Mouse (Mus musculus) midbrain, embryonic 12.5 days (tissue): ENCODE results near the gene Hip1r. TPM values are rescaled to one million over a fixed set of nuclear protein-coding genes. Genes with fewer than 3 reads are reported as not detected.
A peak's percentile ranks its signal among the peaks of the same experiment; 100 is the strongest.

Experiments
- ATAC-seq: fragments of 200-750 bp; cut with Nextera tagmentation; 2 replicates; pipeline ENCODE4 v1.8.0; 2017; ENCODE audit warnings: low read depth, moderate TSS enrichment, moderate library complexity; ENCODE audit not compliant: low FRiP score
- H3K27ac ChIP-seq: fragments of 300-500 bp; sonication (generic); replicated peaks from 2 replicates; pipeline ENCODE4 v1.5.1; 2016; ENCODE audit warnings: mild to moderate bottlenecking
- H3K27me3 ChIP-seq: fragments of 300-500 bp; sonication (generic); 2 replicates; pipeline ENCODE4 v1.6.1; 2016; ENCODE audit warnings: mild to moderate bottlenecking
- H3K36me3 ChIP-seq: fragments of 300-500 bp; sonication (generic); 2 replicates; pipeline ENCODE4 v1.6.1; 2016
- H3K4me1 ChIP-seq: fragments of 300-500 bp; sonication (generic); 2 replicates; pipeline ENCODE4 v1.6.1; 2016
- H3K4me2 ChIP-seq: fragments of 300-500 bp; sonication (generic); replicated peaks from 2 replicates; pipeline ENCODE4 v1.6.1; 2016; ENCODE audit warnings: mild to moderate bottlenecking, moderate library complexity
- H3K4me3 ChIP-seq: fragments of 300-500 bp; sonication (generic); 2 replicates; pipeline ENCODE4 v1.5.1; 2016; ENCODE audit warnings: mild to moderate bottlenecking
- H3K9ac ChIP-seq: fragments of 300-500 bp; sonication (generic); replicated peaks from 2 replicates; pipeline ENCODE4 v1.6.1; 2016; ENCODE audit warnings: mild to moderate bottlenecking, moderate library complexity
- H3K9me3 ChIP-seq: fragments of 300-500 bp; sonication (generic); 2 replicates; pipeline ENCODE4 v1.6.1; 2016; ENCODE audit warnings: mild to moderate bottlenecking
- WGBS: fragments of 180-500 bp; shearing (Covaris S2); methylation state at CpG from one replicate; pipeline ENCODE4 v1.1.7; 2016; 5-methylcytosine and 5-hydroxymethylcytosine counted together
- polyA plus RNA-seq: library from polyadenylated mRNA; unstranded; fragments of >200 nt; fragmentation: Nextera tagmentation; extraction: Ambion mirVana; gene quantifications from 2 replicates; pipeline ENCODE4 v1.2.1, GENCODE M21; 2016

Hip1r gene
- polyA plus RNA-seq, 1 experiment from 2014 or later: 13.9 TPM

DNA sequence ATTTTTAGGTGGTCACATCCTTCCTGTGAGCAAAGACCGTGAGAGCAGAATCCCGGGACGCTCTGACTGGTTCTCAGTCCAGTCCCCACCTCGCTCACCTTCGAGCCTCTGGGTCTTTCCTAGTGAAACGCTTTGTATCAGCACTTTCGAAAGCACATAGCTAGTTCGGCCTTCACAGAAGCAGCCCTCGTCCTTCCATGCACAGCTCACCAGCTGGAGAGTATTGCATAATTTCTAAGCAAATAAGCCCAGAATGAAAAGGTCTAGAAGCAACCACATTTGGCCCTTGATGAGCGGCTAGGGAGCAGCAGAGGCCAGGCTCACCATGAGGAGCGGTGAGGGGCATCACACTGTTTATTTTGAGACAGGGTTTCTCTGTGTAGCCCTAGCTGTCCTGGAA is 47.7 kb downstream of the Hip1r start:
- H3K4me3 ChIP-seq: no peak overlapping the region
- H3K4me1 ChIP-seq: peaks cover 83% of the 10 kb centered on the region
- no peak for ATAC-seq
- 0 out of 2 replicates have a peak, but pooled peaks cover 12% of the 10 kb centered on the region for H3K36me3 ChIP-seq
- H3K27ac ChIP-seq: 0 out of 2 replicates have a peak overlapping the region, but pooled peaks have one; percentile 20
- H3K9me3 ChIP-seq: no peaks in the 10 kb centered on the region
- WGBS: 91% methylated on average over 11 of the region's 11 CpGs
- no peak overlapping the region for H3K4me2 ChIP-seq
- H3K27me3 ChIP-seq: no peaks in the 10 kb centered on the region
- H3K9ac ChIP-seq: no peak overlapping the region

DNA sequence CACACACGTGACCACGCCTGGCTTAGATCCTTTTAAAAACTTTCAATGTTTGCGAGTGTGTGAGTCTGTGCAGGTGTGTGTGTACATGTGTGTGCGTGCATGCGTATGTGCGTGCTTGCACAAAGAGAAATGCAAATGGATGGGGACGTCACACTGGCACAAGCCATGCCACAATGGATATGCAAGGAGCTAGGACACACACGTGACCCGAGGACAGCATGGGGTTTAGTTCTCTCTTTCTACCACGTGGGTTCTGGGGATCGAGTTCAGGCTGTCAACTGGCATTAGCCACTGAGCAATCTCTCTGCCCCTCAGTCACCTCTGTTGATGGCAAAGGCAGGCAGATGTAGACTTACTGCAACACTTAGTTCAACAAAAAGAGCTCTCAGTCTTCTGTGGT is 48.3 kb downstream of the Hip1r start:
- H3K9me3 ChIP-seq: no peaks in the 10 kb centered on the region
- H3K9ac ChIP-seq: no peak overlapping the region
- H3K36me3 ChIP-seq: 0 out of 2 replicates have a peak, but pooled peaks cover 12% of the 10 kb centered on the region
- ATAC-seq: no peak
- H3K27ac ChIP-seq: no peak overlapping the region
- 70% methylated on average over 11 of the region's 11 CpGs for WGBS
- H3K4me1 ChIP-seq: peaks cover 83% of the 10 kb centered on the region
- H3K4me3 ChIP-seq: no peak overlapping the region
- no peak overlapping the region for H3K4me2 ChIP-seq
- H3K27me3 ChIP-seq: no peaks in the 10 kb centered on the region

DNA sequence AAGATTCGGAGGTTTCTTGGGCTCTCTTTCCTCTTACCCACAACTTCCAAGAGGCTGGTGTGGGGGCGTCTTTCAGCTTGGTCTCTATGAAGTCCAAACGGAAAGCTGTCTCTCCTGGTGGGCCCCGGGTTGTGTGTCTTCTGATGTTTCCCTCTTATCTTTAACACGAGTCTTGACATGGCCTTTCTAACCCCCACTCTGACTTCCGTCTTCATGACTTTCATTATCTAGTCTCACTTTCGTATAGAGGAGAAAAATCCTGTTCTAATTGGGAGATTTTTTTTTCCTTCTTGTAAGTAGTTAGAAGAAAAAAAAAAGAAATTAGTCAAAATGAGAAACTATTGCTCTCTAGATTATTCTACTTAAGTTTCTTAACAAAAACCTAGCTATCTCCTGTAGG is 48.9 kb downstream of the Hip1r start:
- H3K4me2 ChIP-seq: no peak overlapping the region
- no peak overlapping the region; the same call in 1 of the 2 replicates for H3K27ac ChIP-seq
- H3K27me3 ChIP-seq: no peaks in the 10 kb centered on the region
- H3K9ac ChIP-seq: no peak overlapping the region
- H3K4me3 ChIP-seq: no peak overlapping the region
- peaks cover 83% of the 10 kb centered on the region for H3K4me1 ChIP-seq
- no peak for ATAC-seq
- no peaks in the 10 kb centered on the region for H3K9me3 ChIP-seq
- WGBS: 85% methylated on average over 7 of the region's 7 CpGs
- 0 out of 2 replicates have a peak, but pooled peaks cover 12% of the 10 kb centered on the region for H3K36me3 ChIP-seq

DNA sequence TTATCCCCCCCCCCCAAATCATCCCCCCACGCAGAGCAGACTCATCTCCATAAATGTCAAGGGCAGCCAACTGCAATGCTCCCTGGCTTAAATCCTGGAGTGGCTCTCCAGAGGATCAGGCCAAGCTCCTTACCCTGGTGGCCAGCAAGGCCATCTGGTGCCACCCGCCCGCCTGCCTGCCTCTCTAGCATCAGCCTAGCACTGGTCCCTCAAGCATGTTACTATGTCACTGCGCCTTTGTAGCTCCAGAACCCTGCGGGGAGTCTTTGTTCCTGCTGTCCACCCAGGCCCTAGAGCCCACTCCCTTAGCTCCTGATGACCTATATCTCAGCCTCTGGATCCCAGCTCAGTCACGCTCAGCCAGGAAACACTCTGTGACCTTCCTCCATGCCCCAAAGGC is 51.2 kb downstream of the Hip1r start:
- Histone ChIP-seq H3K4me3 (no peak overlapping the region), H3K36me3 (0 out of 2 replicates have a peak, but pooled peaks cover 12% of the 10 kb centered on the region), H3K4me1 (peaks cover 85% of the 10 kb centered on the region), H3K9me3 (no peaks in the 10 kb centered on the region), H3K9ac (no peak overlapping the region), H3K27me3 (no peaks in the 10 kb centered on the region), H3K4me2 (0 out of 2 replicates have a peak overlapping the region, but pooled peaks have one; percentile 9), H3K27ac (peak overlapping the region; percentile 84)
- WGBS: 44% methylated on average over 6 of the region's 6 CpGs
- ATAC-seq: peak; percentile 73

DNA sequence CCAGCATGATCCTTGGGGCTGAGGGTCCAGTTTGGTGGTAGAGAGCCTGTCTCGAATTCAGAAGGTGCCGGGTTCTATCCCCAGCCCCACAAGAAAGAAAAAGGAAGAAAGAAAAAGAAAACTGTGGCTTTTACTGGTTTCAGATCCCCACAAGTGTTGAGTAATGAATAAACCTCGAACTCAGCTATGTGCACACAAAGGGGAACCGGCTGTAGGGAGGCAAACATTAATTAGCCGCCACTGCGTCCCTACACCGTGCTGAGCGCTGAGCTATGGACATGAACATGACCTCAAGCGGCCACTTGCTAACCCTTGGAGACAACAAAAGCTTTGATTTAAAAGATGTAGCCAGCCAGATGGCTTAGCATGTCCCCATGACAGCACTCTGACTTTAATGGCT is 51.7 kb downstream of the Hip1r start:
- H3K4me3 ChIP-seq: no peak overlapping the region
- no peaks in the 10 kb centered on the region for H3K9me3 ChIP-seq
- no peaks in the 10 kb centered on the region for H3K27me3 ChIP-seq
- H3K4me1 ChIP-seq: peaks cover 85% of the 10 kb centered on the region
- no peak for ATAC-seq
- H3K27ac ChIP-seq: peak overlapping the region; percentile 84
- H3K4me2 ChIP-seq: 0 out of 2 replicates have a peak overlapping the region, but pooled peaks have one; percentile 9
- 0 out of 2 replicates have a peak, but pooled peaks cover 12% of the 10 kb centered on the region for H3K36me3 ChIP-seq
- no peak overlapping the region for H3K9ac ChIP-seq
- 50% methylated on average over 9 of the region's 9 CpGs for WGBS

DNA sequence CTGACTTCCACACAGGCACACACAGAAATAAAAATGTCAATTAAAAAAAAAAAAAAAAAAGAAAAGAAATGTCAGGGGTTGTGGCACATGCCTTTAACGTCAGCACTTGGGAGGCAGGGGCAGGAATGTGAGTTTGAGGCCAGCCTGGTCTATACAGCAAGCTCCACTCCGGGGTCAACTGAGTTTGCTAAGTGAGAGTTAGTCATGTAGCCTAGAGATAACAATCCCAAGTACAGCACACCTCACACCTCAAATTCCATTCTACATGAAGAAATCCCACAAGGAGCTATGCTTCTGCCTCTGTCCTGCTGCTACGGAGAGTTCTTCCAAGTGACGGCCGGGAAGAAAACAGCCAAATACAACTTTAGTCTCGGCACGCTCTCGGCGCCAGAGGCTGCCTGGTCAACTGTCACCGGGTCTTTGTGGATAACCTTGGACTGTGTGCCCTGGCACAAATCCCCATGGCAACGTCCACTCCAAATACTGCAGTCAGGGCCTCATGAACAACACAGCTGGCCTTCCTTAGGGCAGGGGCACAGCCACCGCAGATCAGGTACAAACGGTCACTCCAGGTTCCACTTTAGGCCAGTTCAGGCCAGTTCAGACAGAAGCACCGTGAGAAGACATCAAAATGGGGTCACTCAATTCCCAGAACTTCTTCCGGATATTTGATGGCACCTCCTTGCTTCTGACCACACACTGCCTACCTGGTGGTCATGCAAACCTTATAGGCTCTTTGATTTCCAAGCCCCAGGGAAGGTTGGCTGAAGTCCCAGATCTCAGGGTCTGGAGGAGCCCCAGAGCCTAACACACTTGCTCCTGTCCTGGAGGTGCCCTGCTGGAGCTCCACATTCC is 52.4 kb downstream of the Hip1r start:
- Histone ChIP-seq H3K36me3 (0 out of 2 replicates have a peak, but pooled peaks cover 12% of the 10 kb centered on the region), H3K9me3 (no peaks in the 10 kb centered on the region), H3K4me1 (peaks cover 87% of the 10 kb centered on the region), H3K4me3 (no peak overlapping the region), H3K27me3 (no peaks in the 10 kb centered on the region), H3K4me2 (no peak overlapping the region), H3K27ac (peak overlapping the region; percentile 84; the same call in 1 of the 2 replicates), H3K9ac (no peak overlapping the region)
- WGBS: 88% methylated on average over 15 of the region's 15 CpGs
- ATAC-seq: no peak

DNA sequence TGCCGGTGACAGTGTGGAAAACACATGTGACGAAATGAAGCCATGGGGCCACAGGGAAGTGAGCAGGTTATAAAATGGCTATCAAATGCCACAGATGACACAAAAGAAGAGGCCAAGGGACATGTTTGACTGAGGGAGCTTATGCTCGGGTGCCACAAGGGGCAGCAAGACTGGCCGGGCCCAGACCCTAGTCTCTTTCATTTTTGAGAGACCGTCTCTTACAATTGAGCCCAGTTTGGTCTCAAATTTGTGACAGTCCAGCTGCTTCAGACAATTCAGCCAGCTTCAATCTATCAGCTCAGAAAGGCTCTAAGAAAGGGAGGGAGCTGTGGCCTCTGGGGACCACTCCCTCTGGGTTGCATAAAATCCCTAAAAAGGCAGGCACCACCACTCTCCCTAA is 53.1 kb downstream of the Hip1r start:
- H3K4me2 ChIP-seq: 0 out of 2 replicates have a peak overlapping the region, but pooled peaks have one; percentile 3
- no peaks in the 10 kb centered on the region for H3K27me3 ChIP-seq
- H3K4me3 ChIP-seq: no peak overlapping the region
- 63% methylated on average over 5 of the region's 5 CpGs for WGBS
- H3K9me3 ChIP-seq: no peaks in the 10 kb centered on the region
- ATAC-seq: no peak
- H3K27ac ChIP-seq: peak overlapping the region; percentile 84
- H3K9ac ChIP-seq: 0 out of 2 replicates have a peak overlapping the region, but pooled peaks have one; percentile 20
- 0 out of 2 replicates have a peak, but pooled peaks cover 6% of the 10 kb centered on the region for H3K36me3 ChIP-seq
- peaks cover 87% of the 10 kb centered on the region for H3K4me1 ChIP-seq

DNA sequence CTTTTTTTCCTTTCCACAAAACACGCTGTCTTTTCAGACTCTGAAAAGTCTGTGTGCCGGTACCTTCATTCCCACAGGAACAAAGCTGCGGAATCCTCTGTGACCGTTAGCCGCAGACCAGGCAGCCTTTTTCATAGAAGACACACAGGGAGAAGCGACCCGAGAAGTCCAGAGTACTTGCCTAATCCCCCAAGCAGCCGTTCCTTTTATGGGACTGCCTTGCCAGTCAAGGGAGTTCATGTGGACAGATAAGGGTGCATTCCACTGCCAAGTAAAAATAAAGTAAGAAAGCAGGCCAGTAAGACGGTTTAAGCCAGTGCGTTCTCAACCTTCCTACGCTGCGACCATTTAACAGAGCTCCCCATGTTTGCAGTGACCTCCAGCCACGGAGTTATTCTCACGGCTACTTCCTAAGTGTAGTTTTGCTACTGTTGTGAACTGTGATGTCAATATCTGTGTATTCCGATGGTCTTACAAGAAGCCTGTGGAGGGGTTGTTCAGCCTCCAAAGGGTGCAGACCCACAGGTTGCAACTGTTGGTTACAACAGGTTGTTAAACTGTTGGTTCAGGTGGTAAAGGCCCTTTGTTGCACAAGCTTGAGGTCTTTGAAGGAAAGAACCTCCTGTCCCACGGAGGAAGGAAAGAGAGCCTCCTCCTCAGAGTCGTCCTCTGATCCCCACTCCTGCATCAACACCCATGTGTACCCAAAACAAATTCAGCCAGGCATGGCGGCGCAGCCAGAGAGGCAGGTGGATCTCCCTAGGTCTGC is 54.5 kb downstream of the Hip1r start:
- no peaks in the 10 kb centered on the region for H3K9me3 ChIP-seq
- peak overlapping the region; percentile 84 for H3K27ac ChIP-seq
- H3K4me2 ChIP-seq: peak overlapping the region; percentile 77
- H3K9ac ChIP-seq: peak overlapping the region; percentile 11
- H3K4me3 ChIP-seq: no peak overlapping the region
- H3K4me1 ChIP-seq: peaks cover 77% of the 10 kb centered on the region
- ATAC-seq: no peak
- 36% methylated on average over 19 of the region's 19 CpGs for whole genome bisulfite sequencing
- H3K27me3 ChIP-seq: no peaks in the 10 kb centered on the region
- H3K36me3 ChIP-seq: no peaks in the 10 kb centered on the region

DNA sequence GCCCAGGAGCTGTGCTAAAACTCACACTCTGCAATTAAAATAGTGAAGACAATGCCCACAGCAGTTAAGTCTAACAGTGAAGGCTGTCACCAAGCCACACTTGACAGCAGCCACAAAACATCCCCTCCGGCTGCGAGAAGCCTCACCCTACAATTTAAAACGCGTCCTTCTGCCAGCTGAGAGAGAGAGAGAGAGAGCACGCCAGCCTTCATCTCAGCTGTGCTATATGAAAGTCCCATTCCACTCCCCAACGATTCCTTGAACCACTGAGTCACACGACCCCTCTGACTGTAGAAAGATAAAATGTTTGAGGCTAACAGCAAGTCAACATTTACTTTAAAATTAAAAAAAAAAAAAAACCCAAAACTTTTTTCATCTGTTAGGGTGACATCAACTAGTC is 55.3 kb downstream of the Hip1r start:
- ATAC-seq: no peak
- Histone ChIP-seq H3K27ac (peak overlapping the region; percentile 84), H3K4me1 (peaks cover 69% of the 10 kb centered on the region), H3K4me3 (no peak overlapping the region), H3K4me2 (peak overlapping the region; percentile 77), H3K9ac (peak overlapping the region; percentile 7; the same call in 1 of the 2 replicates), H3K36me3 (no peaks in the 10 kb centered on the region), H3K27me3 (no peaks in the 10 kb centered on the region), H3K9me3 (no peaks in the 10 kb centered on the region)
- 59% methylated on average over 7 of the region's 7 CpGs for WGBS

DNA sequence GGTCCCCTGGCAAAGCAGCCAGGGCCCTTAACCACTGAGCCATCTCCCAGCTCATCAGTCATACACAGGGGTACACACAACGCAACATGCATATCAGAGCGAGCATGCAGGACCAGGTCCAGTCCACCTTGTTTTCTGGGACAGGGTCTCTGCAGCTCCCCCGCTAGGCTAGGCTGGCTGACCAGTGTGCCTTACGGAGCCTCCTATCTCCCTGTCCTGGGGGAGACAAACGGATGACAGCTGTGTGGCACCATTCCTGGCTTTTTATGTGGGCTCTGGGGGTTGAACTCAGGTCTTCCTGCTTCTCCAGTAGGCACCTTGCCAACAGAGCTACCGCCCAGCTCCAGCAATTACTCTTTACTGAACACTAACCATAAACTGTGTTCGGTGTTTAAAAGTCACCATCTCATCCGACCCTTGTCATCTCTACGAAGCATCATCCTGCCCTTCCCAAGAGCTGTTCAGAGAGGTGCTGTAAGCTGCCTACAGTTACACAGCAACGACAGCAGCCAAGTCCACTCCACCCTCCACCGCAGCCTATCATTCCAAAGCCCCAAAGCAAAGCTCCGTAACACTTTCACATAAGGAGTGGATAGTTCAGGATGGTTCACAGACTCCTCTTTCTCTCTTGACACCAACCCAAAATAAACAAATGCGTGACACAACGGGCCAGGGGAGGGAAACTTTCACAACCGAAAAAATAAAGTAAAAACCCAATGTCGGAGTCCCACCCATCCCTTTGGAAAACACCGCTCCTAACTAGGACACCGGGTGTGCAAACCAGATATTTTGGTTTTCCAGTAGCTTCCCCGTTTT is 56.0 kb downstream of the Hip1r start:
- H3K4me2 ChIP-seq: peak overlapping the region; percentile 77
- no peaks in the 10 kb centered on the region for H3K27me3 ChIP-seq
- no peak overlapping the region for H3K27ac ChIP-seq
- no peak for ATAC-seq
- H3K9ac ChIP-seq: peak overlapping the region; percentile 98
- peak overlapping the region; percentile 95; the same call in 1 of the 2 replicates for H3K4me3 ChIP-seq
- H3K9me3 ChIP-seq: no peaks in the 10 kb centered on the region
- 90% methylated on average over 19 of the region's 19 CpGs for WGBS
- H3K4me1 ChIP-seq: peaks cover 61% of the 10 kb centered on the region
- no peaks in the 10 kb centered on the region for H3K36me3 ChIP-seq

DNA sequence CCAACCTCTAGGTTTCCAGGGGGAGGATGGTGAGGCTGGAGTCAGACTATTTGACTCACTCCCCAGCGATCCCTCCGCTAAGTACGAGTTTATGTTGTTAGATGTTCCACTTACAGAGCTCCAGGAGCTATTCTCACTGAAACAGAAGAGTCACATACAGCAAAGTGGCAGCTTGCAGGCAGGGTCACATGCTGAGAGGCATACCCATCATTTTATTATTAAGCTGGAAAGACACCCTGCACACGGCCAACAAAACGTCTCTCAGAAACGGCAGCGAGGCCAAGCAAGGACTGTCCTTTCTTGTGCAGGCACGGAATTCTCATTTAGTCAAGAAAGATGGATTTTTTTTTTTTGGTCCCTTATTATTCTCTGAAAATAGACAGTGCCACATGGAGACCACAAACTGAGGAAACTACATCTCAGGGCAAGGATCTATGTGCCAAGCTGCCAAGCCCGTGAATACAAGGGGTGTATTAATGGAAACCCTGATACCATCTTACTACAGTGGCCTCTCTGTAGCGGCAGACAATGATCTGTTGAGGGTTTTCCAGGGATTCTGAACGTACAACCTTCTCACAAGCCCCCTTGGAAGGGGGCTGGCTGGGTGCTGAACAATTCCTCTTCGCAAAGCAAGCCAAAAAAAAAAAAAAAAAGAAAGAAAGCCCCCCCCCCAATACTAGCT is 57.1 kb downstream of the Hip1r start:
- H3K4me3 ChIP-seq: peak overlapping the region; percentile 95
- no peak for ATAC-seq
- peak overlapping the region; percentile 98 for H3K9ac ChIP-seq
- no peaks in the 10 kb centered on the region for H3K9me3 ChIP-seq
- peaks cover 50% of the 10 kb centered on the region for H3K4me1 ChIP-seq
- peak overlapping the region; percentile 77 for H3K4me2 ChIP-seq
- 28% methylated on average over 12 of the region's 12 CpGs for WGBS
- H3K27me3 ChIP-seq: 0 out of 2 replicates have a peak, but pooled peaks cover 6% of the 10 kb centered on the region
- H3K36me3 ChIP-seq: no peaks in the 10 kb centered on the region
- H3K27ac ChIP-seq: peak overlapping the region; percentile 89
